Mouse (Mus musculus): ENCODE results near the gene Gzf1. TPM values are rescaled to one million over a fixed set of nuclear protein-coding genes. Genes with fewer than 3 reads are reported as not detected.

Gene Gzf1
- polyA plus RNA-seq, 1 experiment, result 2.6 TPM

GRCm38 (mm10) chr2:148690781-148691180, 10.0 kb downstream of the Gzf1 start:
- Histone ChIP-seq H3K4me3 (ENCODE audit: extremely low read depth, insufficient read depth, insufficient read length) (no peak overlapping the region), H3K4me1 (ENCODE audit: control insufficient read depth, insufficient read depth, insufficient read length) (no peaks in the 10 kb centered on the region), H3K27me3 (ENCODE audit: control insufficient read depth, insufficient read depth, low read length) (no peaks in the 10 kb centered on the region), H3K27ac (ENCODE audit: insufficient read depth, low read length) (no peak overlapping the region), H3K36me3 (ENCODE audit: control insufficient read depth, insufficient read depth, low read length) (peaks cover 14% of the 10 kb centered on the region)
- no peak for TF ChIP-seq CTCF (IDR thresholded peaks at IDR 0.05; ENCODE audit: extremely low read depth, insufficient read depth, insufficient read length, insufficient replicate concordance)
- TF ChIP-seq POLR2A (IDR thresholded peaks at IDR 0.05; ENCODE audit: low read depth, low read length), result no peak
- no peak for DNase-seq (ENCODE audit: low read depth in 1 of 2, low spot score in 2 of 2)
- 92% methylated on average over 5 of the region's 5 CpGs for WGBS

- H3K4me3 ChIP-seq (ENCODE audit: extremely low read depth, insufficient read depth, insufficient read length), result no peak overlapping the region
- H3K27ac ChIP-seq (ENCODE audit: insufficient read depth, low read length), result no peak overlapping the region
- H3K36me3 ChIP-seq (ENCODE audit: control insufficient read depth, insufficient read depth, low read length), result peaks cover 1% of the 10 kb centered on the region; the same call in 1 of the 2 replicates
- no peaks in the 10 kb centered on the region for H3K4me1 ChIP-seq (ENCODE audit: control insufficient read depth, insufficient read depth, insufficient read length)
- DNase-seq (ENCODE audit: low read depth in 1 of 2, low spot score in 2 of 2), result no peak
- 34% methylated on average over 5 of the region's 5 CpGs for WGBS
- no peaks in the 10 kb centered on the region for H3K27me3 ChIP-seq (ENCODE audit: control insufficient read depth, insufficient read depth, low read length)
- TF ChIP-seq CTCF (IDR thresholded peaks at IDR 0.05; ENCODE audit: extremely low read depth, insufficient read depth, insufficient read length, insufficient replicate concordance), result no peak
- TF ChIP-seq POLR2A (IDR thresholded peaks at IDR 0.05; ENCODE audit: low read depth, low read length), result no peak
These were observed 17.7 kb downstream of the Gzf1 start for GRCm38 (mm10) chr2:148698571-148698970.

GRCm38 (mm10) chr2:148706409-148707201, 25.8 kb downstream of the Gzf1 start:
- H3K36me3 ChIP-seq (ENCODE audit: control insufficient read depth, insufficient read depth, low read length), result no peaks in the 10 kb centered on the region
- H3K27ac ChIP-seq (ENCODE audit: insufficient read depth, low read length), result no peak overlapping the region
- no peaks in the 10 kb centered on the region for H3K27me3 ChIP-seq (ENCODE audit: control insufficient read depth, insufficient read depth, low read length)
- H3K4me1 ChIP-seq (ENCODE audit: control insufficient read depth, insufficient read depth, insufficient read length), result no peaks in the 10 kb centered on the region
- TF ChIP-seq CTCF (IDR thresholded peaks at IDR 0.05; ENCODE audit: extremely low read depth, insufficient read depth, insufficient read length, insufficient replicate concordance) (no peak), POLR2A (IDR thresholded peaks at IDR 0.05; ENCODE audit: low read depth, low read length) (no peak)
- no peak for DNase-seq (ENCODE audit: low read depth in 1 of 2, low spot score in 2 of 2)
- 88% methylated on average over 15 of the region's 15 CpGs for WGBS
- no peak overlapping the region for H3K4me3 ChIP-seq (ENCODE audit: extremely low read depth, insufficient read depth, insufficient read length)

- Histone ChIP-seq H3K4me3 (ENCODE audit: extremely low read depth, insufficient read depth, insufficient read length) (no peak overlapping the region), H3K27me3 (ENCODE audit: control insufficient read depth, insufficient read depth, low read length) (no peaks in the 10 kb centered on the region), H3K36me3 (ENCODE audit: control insufficient read depth, insufficient read depth, low read length) (no peaks in the 10 kb centered on the region), H3K27ac (ENCODE audit: insufficient read depth, low read length) (no peak overlapping the region), H3K4me1 (ENCODE audit: control insufficient read depth, insufficient read depth, insufficient read length) (no peaks in the 10 kb centered on the region)
- no peak for DNase-seq (ENCODE audit: low read depth in 1 of 2, low spot score in 2 of 2)
- TF ChIP-seq POLR2A (IDR thresholded peaks at IDR 0.05; ENCODE audit: low read depth, low read length), result no peak
- TF ChIP-seq CTCF (IDR thresholded peaks at IDR 0.05; ENCODE audit: extremely low read depth, insufficient read depth, insufficient read length, insufficient replicate concordance), result no peak
- 88% methylated on average over 6 of the region's 6 CpGs for WGBS
These were observed 26.3 kb downstream of the Gzf1 start for GRCm38 (mm10) chr2:148707202-148707530.

- WGBS, result 90% methylated on average over 3 of the region's 3 CpGs
- H3K4me1 ChIP-seq (ENCODE audit: control insufficient read depth, insufficient read depth, insufficient read length), result no peaks in the 10 kb centered on the region
These were observed 31.5 kb downstream of the Gzf1 start for GRCm38 (mm10) chr2:148712326-148712725.

GRCm38 (mm10) chr2:148717072-148717471, 36.2 kb downstream of the Gzf1 start:
- Histone ChIP-seq H3K4me3 (ENCODE audit: extremely low read depth, insufficient read depth, insufficient read length) (no peak overlapping the region), H3K27me3 (ENCODE audit: control insufficient read depth, insufficient read depth, low read length) (no peaks in the 10 kb centered on the region), H3K4me1 (ENCODE audit: control insufficient read depth, insufficient read depth, insufficient read length) (no peaks in the 10 kb centered on the region; the same call in 1 of the 2 replicates), H3K36me3 (ENCODE audit: control insufficient read depth, insufficient read depth, low read length) (no peaks in the 10 kb centered on the region), H3K27ac (ENCODE audit: insufficient read depth, low read length) (no peak overlapping the region)
- DNase-seq (ENCODE audit: low read depth in 1 of 2, low spot score in 2 of 2), result no peak
- 93% methylated on average over 2 of the region's 2 CpGs for WGBS
- TF ChIP-seq POLR2A (IDR thresholded peaks at IDR 0.05; ENCODE audit: low read depth, low read length) (no peak), CTCF (IDR thresholded peaks at IDR 0.05; ENCODE audit: extremely low read depth, insufficient read depth, insufficient read length, insufficient replicate concordance) (no peak)

More at GRCm38 (mm10) chr2:148712326-148712725, 31.5 kb downstream of the Gzf1 start:
- no peaks in the 10 kb centered on the region for H3K36me3 ChIP-seq (ENCODE audit: control insufficient read depth, insufficient read depth, low read length)
- no peak for DNase-seq (ENCODE audit: low read depth in 1 of 2, low spot score in 2 of 2)
- no peak overlapping the region for H3K27ac ChIP-seq (ENCODE audit: insufficient read depth, low read length)
- H3K27me3 ChIP-seq (ENCODE audit: control insufficient read depth, insufficient read depth, low read length), result no peaks in the 10 kb centered on the region
- TF ChIP-seq CTCF (IDR thresholded peaks at IDR 0.05; ENCODE audit: extremely low read depth, insufficient read depth, insufficient read length, insufficient replicate concordance), result no peak
- H3K4me3 ChIP-seq (ENCODE audit: extremely low read depth, insufficient read depth, insufficient read length), result no peak overlapping the region

GRCm38 (mm10) chr2:148719271-148719995, 38.6 kb downstream of the Gzf1 start:
- H3K27me3 ChIP-seq (ENCODE audit: control insufficient read depth, insufficient read depth, low read length), result no peaks in the 10 kb centered on the region
- no peak for DNase-seq (ENCODE audit: low read depth in 1 of 2, low spot score in 2 of 2)
- H3K36me3 ChIP-seq (ENCODE audit: control insufficient read depth, insufficient read depth, low read length), result no peaks in the 10 kb centered on the region
- TF ChIP-seq POLR2A (IDR thresholded peaks at IDR 0.05; ENCODE audit: low read depth, low read length) (no peak), CTCF (IDR thresholded peaks at IDR 0.05; ENCODE audit: extremely low read depth, insufficient read depth, insufficient read length, insufficient replicate concordance) (no peak)
- no peak overlapping the region for H3K4me3 ChIP-seq (ENCODE audit: extremely low read depth, insufficient read depth, insufficient read length)
- no peak overlapping the region for H3K27ac ChIP-seq (ENCODE audit: insufficient read depth, low read length)
- H3K4me1 ChIP-seq (ENCODE audit: control insufficient read depth, insufficient read depth, insufficient read length), result no peaks in the 10 kb centered on the region; the same call in 1 of the 2 replicates
- 36% methylated on average over 2 of the region's 2 CpGs for WGBS

Measured in spleen, adult 2 months (tissue).